Mouse (Mus musculus) liver, adult 2 months (tissue): ENCODE measurements around the gene Duox1.

Source experiments
- CTCF ChIP-seq: fragments of 200-500 bp; IDR thresholded peaks from 2 replicates; pipeline ENCODE4 v1.5.1; 2011; ENCODE audit warnings: low read depth, low read length, control low read depth
- POLR2A ChIP-seq: fragments of 200-500 bp; IDR thresholded peaks from 2 replicates; pipeline ENCODE4 v1.6.1; 2011; ENCODE audit warnings: low read length, control low read depth; ENCODE audit not compliant: insufficient read depth; ENCODE audit errors: extremely low read depth

GRCm38 (mm10) chr2:122377751-122378246 lies 62.3 kb downstream of the Duox1 start:
- no peak for TF ChIP-seq CTCF
- no peak for TF ChIP-seq POLR2A
